Mouse (Mus musculus): Measurements from ENCODE around the gene Zim1. TPM values are rescaled to one million over a fixed set of nuclear protein-coding genes. Genes with fewer than 3 reads are reported as not detected.
A peak's percentile ranks its signal among the peaks of the same experiment; 100 is the strongest.

Gene Zim1
- total RNA-seq (2014; fragmentation: Nextera tagmentation) = not detected in 2 replicates
- total RNA-seq (2017) = 0.11 TPM in 1 of 2 replicates, not detected in the other
- polyA plus RNA-seq (2012) = not detected in 2 replicates

- no peaks in the 10 kb centered on the region for H3K4me1 ChIP-seq (ENCODE audit: insufficient read depth, low read depth, low read length)
- no peak for ATAC-seq (ENCODE audit: extremely low read depth, insufficient number of reproducible peaks, low FRiP score, poor library complexity, severe bottlenecking)
- no peak for DNase-seq (ENCODE audit: low spot score)
- TF ChIP-seq GATA2 (IDR thresholded peaks at IDR 0.05; ENCODE audit: borderline replicate concordance, low read depth, low read length) (no peak), CTCF (IDR thresholded peaks at IDR 0.05; ENCODE audit: low read depth, low read length) (no peak), GATA1 (IDR thresholded peaks at IDR 0.05; ENCODE audit: borderline replicate concordance, low read length) (no peak), POLR2AphosphoS5 (IDR thresholded peaks at IDR 0.05; ENCODE audit: insufficient replicate concordance, low read depth, low read length) (no peak), TAL1 (conservative IDR thresholded peaks at IDR 0.05; ENCODE audit: low read depth, low read length) (no peak)
- H3K4me3 ChIP-seq (ENCODE audit: low read depth, low read length) = no peak within 1 kb of the TSS
- H3K9me3 ChIP-seq (replicated peaks) = no peaks in the 10 kb centered on the region
- H3K36me3 ChIP-seq (replicated peaks) = no peaks in the 10 kb centered on the region
- H3K27me3 ChIP-seq (ENCODE audit: insufficient read depth, low read length) = peaks cover 5% of the 10 kb centered on the region; the same call in 1 of the 2 replicates
Observed at GRCm38 (mm10) chr7:6696241-6697045, at the start of gene Zim1. TSS of gene Zim1 (minus strand) at chr7:6696450.

- Histone ChIP-seq H3K4me3 (ENCODE audit: low read depth, low read length) (no peak overlapping the region), H3K9me3 (replicated peaks) (no peaks in the 10 kb centered on the region), H3K27me3 (ENCODE audit: insufficient read depth, low read length) (no peaks in the 10 kb centered on the region), H3K4me1 (ENCODE audit: insufficient read depth, low read depth, low read length) (no peaks in the 10 kb centered on the region), H3K36me3 (replicated peaks) (no peaks in the 10 kb centered on the region)
- ATAC-seq (ENCODE audit: extremely low read depth, insufficient number of reproducible peaks, low FRiP score, poor library complexity, severe bottlenecking) = no peak
- DNase-seq (ENCODE audit: low spot score) = no peak
- TF ChIP-seq CTCF (IDR thresholded peaks at IDR 0.05; ENCODE audit: low read depth, low read length) = no peak
- no peak for TF ChIP-seq TAL1 (conservative IDR thresholded peaks at IDR 0.05; ENCODE audit: low read depth, low read length)
- TF ChIP-seq GATA2 (IDR thresholded peaks at IDR 0.05; ENCODE audit: borderline replicate concordance, low read depth, low read length) = no peak
Observed at GRCm38 (mm10) chr7:6744281-6744904, 48.1 kb upstream of the Zim1 start.

GRCm38 (mm10) chr7:6736060-6736459, 39.8 kb upstream of the Zim1 start:
- Histone ChIP-seq H3K4me3 (ENCODE audit: low read depth, low read length) (no peak overlapping the region), H3K9me3 (replicated peaks) (no peaks in the 10 kb centered on the region), H3K27me3 (ENCODE audit: insufficient read depth, low read length) (no peaks in the 10 kb centered on the region), H3K4me1 (ENCODE audit: insufficient read depth, low read depth, low read length) (peaks cover 6% of the 10 kb centered on the region), H3K36me3 (replicated peaks) (no peaks in the 10 kb centered on the region)
- no peak for ATAC-seq (ENCODE audit: extremely low read depth, insufficient number of reproducible peaks, low FRiP score, poor library complexity, severe bottlenecking)
- TF ChIP-seq GATA1 (IDR thresholded peaks at IDR 0.05; ENCODE audit: borderline replicate concordance, low read length) = no peak
- TF ChIP-seq TAL1 (conservative IDR thresholded peaks at IDR 0.05; ENCODE audit: low read depth, low read length) = no peak
- no peak for TF ChIP-seq POLR2AphosphoS5 (IDR thresholded peaks at IDR 0.05; ENCODE audit: insufficient replicate concordance, low read depth, low read length)
- TF ChIP-seq GATA2 (IDR thresholded peaks at IDR 0.05; ENCODE audit: borderline replicate concordance, low read depth, low read length) = no peak
- no peak for TF ChIP-seq CTCF (IDR thresholded peaks at IDR 0.05; ENCODE audit: low read depth, low read length)
- DNase-seq (ENCODE audit: low spot score) = no peak

GRCm38 (mm10) chr7:6731930-6732329, 35.7 kb upstream of the Zim1 start:
- ATAC-seq (ENCODE audit: extremely low read depth, insufficient number of reproducible peaks, low FRiP score, poor library complexity, severe bottlenecking) = no peak
- H3K4me3 ChIP-seq (ENCODE audit: low read depth, low read length) = no peak overlapping the region
- no peak for DNase-seq (ENCODE audit: low spot score)
- H3K27me3 ChIP-seq (ENCODE audit: insufficient read depth, low read length) = no peaks in the 10 kb centered on the region
- TF ChIP-seq GATA1 (IDR thresholded peaks at IDR 0.05; ENCODE audit: borderline replicate concordance, low read length) (no peak), POLR2AphosphoS5 (IDR thresholded peaks at IDR 0.05; ENCODE audit: insufficient replicate concordance, low read depth, low read length) (no peak), TAL1 (conservative IDR thresholded peaks at IDR 0.05; ENCODE audit: low read depth, low read length) (no peak), GATA2 (IDR thresholded peaks at IDR 0.05; ENCODE audit: borderline replicate concordance, low read depth, low read length) (no peak), CTCF (IDR thresholded peaks at IDR 0.05; ENCODE audit: low read depth, low read length) (no peak)
- H3K9me3 ChIP-seq (replicated peaks) = peaks cover 30% of the 10 kb centered on the region
- H3K36me3 ChIP-seq (replicated peaks) = no peaks in the 10 kb centered on the region
- H3K4me1 ChIP-seq (ENCODE audit: insufficient read depth, low read depth, low read length) = peaks cover 8% of the 10 kb centered on the region

DNA sequence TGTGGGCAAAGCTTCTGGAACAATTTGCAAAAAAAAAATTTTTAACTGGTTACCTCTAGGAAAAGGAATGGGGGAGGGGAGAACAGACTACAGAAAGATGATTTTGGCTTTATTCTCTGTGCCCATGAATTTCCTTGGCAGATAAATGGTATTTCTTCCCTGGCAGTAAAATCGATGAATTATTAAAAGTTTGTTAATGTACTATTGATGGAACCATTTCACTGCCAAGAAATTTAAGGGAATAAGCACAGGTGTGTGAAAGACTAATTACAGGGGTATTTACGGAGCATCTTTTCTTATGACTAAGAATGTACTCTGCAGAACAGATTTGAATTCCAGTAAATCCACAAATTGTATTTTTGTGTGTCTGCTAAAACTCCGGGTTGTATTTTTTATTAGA, 35.1 kb upstream of the Zim1 start:
- no peak for ATAC-seq (ENCODE audit: extremely low read depth, insufficient number of reproducible peaks, low FRiP score, poor library complexity, severe bottlenecking)
- peaks cover 30% of the 10 kb centered on the region for H3K9me3 ChIP-seq (replicated peaks)
- no peak for DNase-seq (ENCODE audit: low spot score)
- H3K4me1 ChIP-seq (ENCODE audit: insufficient read depth, low read depth, low read length) = peaks cover 10% of the 10 kb centered on the region
- no peak overlapping the region for H3K4me3 ChIP-seq (ENCODE audit: low read depth, low read length)
- no peaks in the 10 kb centered on the region for H3K36me3 ChIP-seq (replicated peaks)
- no peak for TF ChIP-seq CTCF (IDR thresholded peaks at IDR 0.05; ENCODE audit: low read depth, low read length)
- no peak for TF ChIP-seq TAL1 (conservative IDR thresholded peaks at IDR 0.05; ENCODE audit: low read depth, low read length)
- TF ChIP-seq GATA1 (IDR thresholded peaks at IDR 0.05; ENCODE audit: borderline replicate concordance, low read length) = no peak
- no peak for TF ChIP-seq GATA2 (IDR thresholded peaks at IDR 0.05; ENCODE audit: borderline replicate concordance, low read depth, low read length)
- TF ChIP-seq POLR2AphosphoS5 (IDR thresholded peaks at IDR 0.05; ENCODE audit: insufficient replicate concordance, low read depth, low read length) = no peak
- H3K27me3 ChIP-seq (ENCODE audit: insufficient read depth, low read length) = no peaks in the 10 kb centered on the region

DNA sequence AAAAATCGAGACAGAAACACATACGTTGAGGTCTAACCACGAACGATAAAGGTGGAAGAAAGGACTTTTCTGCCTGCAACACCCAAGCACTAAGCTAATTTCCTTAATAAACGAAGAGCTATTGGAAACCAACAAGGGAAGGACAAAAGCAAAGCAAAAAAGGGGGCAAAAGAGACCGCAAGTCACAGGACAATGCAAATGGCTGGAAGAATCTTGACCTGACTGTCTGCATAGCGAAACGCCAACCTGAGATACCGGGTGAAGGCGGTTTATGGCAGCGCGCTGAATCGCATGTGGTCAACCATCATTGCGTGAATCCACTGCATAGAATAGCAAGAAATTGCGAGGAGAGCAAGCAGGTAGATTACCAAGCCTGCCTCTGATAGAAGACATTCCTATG, 34.6 kb upstream of the Zim1 start:
- H3K36me3 ChIP-seq (replicated peaks) = no peaks in the 10 kb centered on the region
- H3K4me3 ChIP-seq (ENCODE audit: low read depth, low read length) = peak overlapping the region; percentile 76
- ATAC-seq (ENCODE audit: extremely low read depth, insufficient number of reproducible peaks, low FRiP score, poor library complexity, severe bottlenecking) (no peak), DNase-seq (ENCODE audit: low spot score) (no peak)
- peaks cover 30% of the 10 kb centered on the region for H3K9me3 ChIP-seq (replicated peaks)
- TF ChIP-seq POLR2AphosphoS5 (IDR thresholded peaks at IDR 0.05; ENCODE audit: insufficient replicate concordance, low read depth, low read length) (no peak), TAL1 (conservative IDR thresholded peaks at IDR 0.05; ENCODE audit: low read depth, low read length) (no peak), GATA2 (IDR thresholded peaks at IDR 0.05; ENCODE audit: borderline replicate concordance, low read depth, low read length) (no peak), GATA1 (IDR thresholded peaks at IDR 0.05; ENCODE audit: borderline replicate concordance, low read length) (no peak), CTCF (IDR thresholded peaks at IDR 0.05; ENCODE audit: low read depth, low read length) (no peak)
- H3K4me1 ChIP-seq (ENCODE audit: insufficient read depth, low read depth, low read length) = peaks cover 10% of the 10 kb centered on the region
- no peaks in the 10 kb centered on the region for H3K27me3 ChIP-seq (ENCODE audit: insufficient read depth, low read length)
